Mouse (Mus musculus): ENCODE results near the gene Ciao2a.

Gene Ciao2a

GRCm38 (mm10) chr9:66157958-66158830 is 31.8 kb downstream of the Ciao2a start, which contains the start of gene Dapk2:
Gene Dapk2 (plus strand): TSS chr9:66158223.
- in situ Hi-C loops (cut with MboI; ENCODE audit: low sequenced_read_pairs) = no loop called here

- in situ Hi-C loops (cut with MboI; ENCODE audit: low sequenced_read_pairs) = no loop called here
These were observed 32.5 kb downstream of the Ciao2a start for GRCm38 (mm10) chr9:66158885-66159430.

GRCm38 (mm10) chr9:66160155-66160554 is 33.7 kb downstream of the Ciao2a start:
- in situ Hi-C loops (cut with MboI; ENCODE audit: low sequenced_read_pairs) = no loop called here

- in situ Hi-C loops (cut with MboI; ENCODE audit: low sequenced_read_pairs) = no loop called here
These were observed 36.6 kb downstream of the Ciao2a start for GRCm38 (mm10) chr9:66162995-66163394.

GRCm38 (mm10) chr9:66167222-66167621 is 40.8 kb downstream of the Ciao2a start:
- in situ Hi-C loops (cut with MboI; ENCODE audit: low sequenced_read_pairs) = no loop called here

- in situ Hi-C loops (cut with MboI; ENCODE audit: low sequenced_read_pairs) = no loop called here
These were observed 41.8 kb downstream of the Ciao2a start for GRCm38 (mm10) chr9:66168233-66168632.

- in situ Hi-C loops (cut with MboI; ENCODE audit: low sequenced_read_pairs) = no loop called here
These were observed 44.1 kb downstream of the Ciao2a start for GRCm38 (mm10) chr9:66170506-66170905.

GRCm38 (mm10) chr9:66171275-66171921 is 45.0 kb downstream of the Ciao2a start:
- in situ Hi-C loops (cut with MboI; ENCODE audit: low sequenced_read_pairs) = no loop called here

- in situ Hi-C loops (cut with MboI; ENCODE audit: low sequenced_read_pairs) = no loop called here
These were observed 47.0 kb downstream of the Ciao2a start for GRCm38 (mm10) chr9:66173316-66173855.

GRCm38 (mm10) chr9:66174985-66175384 is 48.6 kb downstream of the Ciao2a start:
- in situ Hi-C loops (cut with MboI; ENCODE audit: low sequenced_read_pairs) = no loop called here

GRCm38 (mm10) chr9:66177975-66178374 is 51.6 kb downstream of the Ciao2a start:
- in situ Hi-C loops (cut with MboI; ENCODE audit: low sequenced_read_pairs) = no loop called here

GRCm38 (mm10) chr9:66179795-66180194 is 53.4 kb downstream of the Ciao2a start:
- in situ Hi-C loops (cut with MboI; ENCODE audit: low sequenced_read_pairs) = no loop called here

- in situ Hi-C loops (cut with MboI; ENCODE audit: low sequenced_read_pairs) = no loop called here
These were observed 54.9 kb downstream of the Ciao2a start for GRCm38 (mm10) chr9:66181126-66181825.

- in situ Hi-C loops (cut with MboI; ENCODE audit: low sequenced_read_pairs) = no loop called here
These were observed 55.6 kb downstream of the Ciao2a start for GRCm38 (mm10) chr9:66181826-66182678.

GRCm38 (mm10) chr9:66182679-66182993 is 56.2 kb downstream of the Ciao2a start:
- in situ Hi-C loops (cut with MboI; ENCODE audit: low sequenced_read_pairs) = no loop called here

GRCm38 (mm10) chr9:66183023-66183422 is 56.6 kb downstream of the Ciao2a start:
- in situ Hi-C loops (cut with MboI; ENCODE audit: low sequenced_read_pairs) = no loop called here

- in situ Hi-C loops (cut with MboI; ENCODE audit: low sequenced_read_pairs) = no loop called here
These were observed 58.2 kb downstream of the Ciao2a start for GRCm38 (mm10) chr9:66184572-66184971.

GRCm38 (mm10) chr9:66186426-66186825 is 60.0 kb downstream of the Ciao2a start:
- in situ Hi-C loops (cut with MboI; ENCODE audit: low sequenced_read_pairs) = no loop called here

Measured in CH12F3 (cell line).